Mouse (Mus musculus) bone marrow, adult 2 months (tissue): ENCODE results near the gene Emilin2.

Experiments
- CTCF ChIP-seq: fragments of 200-500 bp; IDR thresholded peaks from 2 replicates; pipeline ENCODE4 v1.5.1; 2011; ENCODE audit warnings: low read length, control low read depth; ENCODE audit not compliant: control insufficient read depth, insufficient read depth
- POLR2A ChIP-seq: fragments of 200-500 bp; IDR thresholded peaks from 2 replicates; pipeline ENCODE4 v1.6.1; 2011; ENCODE audit warnings: low read depth, mild to moderate bottlenecking, control low read depth, low read length, borderline replicate concordance; ENCODE audit not compliant: control insufficient read depth

GRCm38 (mm10) chr17:71308296-71308695, 3.5 kb downstream of the Emilin2 start:
- TF ChIP-seq CTCF = no peak
- TF ChIP-seq POLR2A = no peak
